Mouse (Mus musculus) CH12.LX (cell line): ENCODE results near the gene Prkcb. TPM values are rescaled to one million over a fixed set of nuclear protein-coding genes. Genes with fewer than 3 reads are reported as not detected.

Source experiments
- DNase-seq: peaks from one replicate; pipeline ENCODE4 v3.0.0-alpha.2; 2013; ENCODE audit errors: extremely low read depth
- H3K27ac ChIP-seq: 2 replicates; pipeline ENCODE4 v1.5.1; 2012; ENCODE audit warnings: low read depth, mild to moderate bottlenecking, control low read depth, moderate library complexity; ENCODE audit not compliant: insufficient read depth
- H3K27me3 ChIP-seq: replicated peaks from 2 replicates; pipeline ENCODE3; 2012; ENCODE audit warnings: inconsistent platforms
- H3K36me3 ChIP-seq, 2 experiments: replicated peaks in 1 of 2; 2 replicates each; pipeline versions ENCODE3 to v1.6.1; 2012; ENCODE audit warnings: inconsistent platforms in 1 of 2, low read length in 1 of 2, mild to moderate bottlenecking in 1 of 2, mixed read lengths in 1 of 2, moderate library complexity in 1 of 2; ENCODE audit not compliant: control insufficient read depth in 1 of 2, insufficient read depth in 1 of 2
- H3K4me1 ChIP-seq, 2 experiments: 2 replicates each; pipeline ENCODE4 v1.6.1; 2012; ENCODE audit warnings: inconsistent platforms in 1 of 2, moderate library complexity in 1 of 2; ENCODE audit not compliant: insufficient read depth in 2 of 2, control insufficient read depth in 1 of 2
- H3K4me2 ChIP-seq: 2 replicates; pipeline ENCODE4 v1.6.1; 2012; ENCODE audit warnings: low read depth, mild to moderate bottlenecking, control low read depth; ENCODE audit not compliant: poor library complexity, insufficient read depth, severe bottlenecking
- H3K4me3 ChIP-seq, 3 experiments: fragments of 150-350 bp in 1 of 3; sonication (generic) in 1 of 3; replicated peaks in 1 of 3; 2 replicates each; pipeline versions ENCODE3 to v1.5.1; 2011 to 2012; ENCODE audit warnings: low read depth in 2 of 3, low read length in 2 of 3, mild to moderate bottlenecking in 2 of 3, moderate library complexity in 2 of 3, control low read depth in 1 of 3, improper control_type of control experiment in 1 of 3, inconsistent platforms in 1 of 3, mixed read lengths in 1 of 3; ENCODE audit not compliant: poor library complexity in 1 of 3
- H3K79me2 ChIP-seq: replicated peaks from 2 replicates; pipeline ENCODE4 v1.6.1; 2012; ENCODE audit warnings: mild to moderate bottlenecking, moderate library complexity; ENCODE audit not compliant: control insufficient read depth, poor library complexity, insufficient read depth, severe bottlenecking; ENCODE audit errors: extremely low read depth
- H3K9ac ChIP-seq: 2 replicates; pipeline ENCODE4 v1.6.1; 2012; ENCODE audit warnings: low read depth, mild to moderate bottlenecking, control low read depth, moderate library complexity; ENCODE audit not compliant: insufficient read depth
- H3K9me3 ChIP-seq: replicated peaks from 2 replicates; pipeline ENCODE3; 2012; ENCODE audit warnings: low read length, inconsistent platforms, mixed read lengths
- BHLHE40 ChIP-seq: IDR thresholded peaks from 2 replicates; pipeline ENCODE4 v1.6.1; 2011; ENCODE audit warnings: mild to moderate bottlenecking, low read depth, low read length, improper control_type of control experiment
- CHD1 ChIP-seq: IDR thresholded peaks from 2 replicates; pipeline ENCODE4 v1.6.1; 2012; ENCODE audit warnings: low read depth, low read length, improper control_type of control experiment, inconsistent platforms
- CHD2 ChIP-seq: IDR thresholded peaks from 2 replicates; pipeline ENCODE4 v1.6.1; 2011; ENCODE audit warnings: low read length, improper control_type of control experiment
- CTCF ChIP-seq, 2 experiments: IDR thresholded peaks in 1 of 2; conservative IDR thresholded peaks in 1 of 2; 2 replicates each; pipeline ENCODE4 v1.5.1; 2011 to 2012; ENCODE audit warnings: low read depth in 2 of 2, low read length in 2 of 2, improper control_type of control experiment in 1 of 2, inconsistent platforms in 1 of 2, mild to moderate bottlenecking in 1 of 2, moderate library complexity in 1 of 2
- E2F4 ChIP-seq: IDR thresholded peaks from 2 replicates; pipeline ENCODE4 v1.6.1; 2011; ENCODE audit warnings: low read depth, low read length, improper control_type of control experiment; ENCODE audit not compliant: insufficient replicate concordance
- ELF1 ChIP-seq: IDR thresholded peaks from 2 replicates; pipeline ENCODE4 v1.6.1; 2014; ENCODE audit warnings: low read depth, mild to moderate bottlenecking, inconsistent platforms, low read length, improper control_type of control experiment
- EP300 ChIP-seq: IDR thresholded peaks from 2 replicates; pipeline ENCODE4 v1.6.1; 2011; ENCODE audit warnings: low read length, improper control_type of control experiment
- ETS1 ChIP-seq: conservative IDR thresholded peaks from 2 replicates; pipeline ENCODE4 v1.6.1; 2012; ENCODE audit warnings: low read depth, mild to moderate bottlenecking, inconsistent platforms, low read length, improper control_type of control experiment, moderate library complexity
- GABPA ChIP-seq: IDR thresholded peaks from 2 replicates; pipeline ENCODE4 v1.6.1; 2012; ENCODE audit warnings: low read depth, low read length, improper control_type of control experiment, inconsistent platforms; ENCODE audit not compliant: insufficient replicate concordance
- HCFC1 ChIP-seq: IDR thresholded peaks from 2 replicates; pipeline ENCODE4 v1.6.1; 2012; ENCODE audit warnings: low read depth, mild to moderate bottlenecking, inconsistent platforms, low read length, improper control_type of control experiment
- IRF4 ChIP-seq: IDR thresholded peaks from 2 replicates; pipeline ENCODE4 v1.6.1; 2014; ENCODE audit warnings: low read depth, mild to moderate bottlenecking, inconsistent platforms, low read length, improper control_type of control experiment
- JUN ChIP-seq: IDR thresholded peaks from 2 replicates; pipeline ENCODE4 v1.6.1; 2011; ENCODE audit warnings: low read depth, mild to moderate bottlenecking, low read length, improper control_type of control experiment, moderate library complexity; ENCODE audit not compliant: insufficient read depth
- JUND ChIP-seq: conservative IDR thresholded peaks from 2 replicates; pipeline ENCODE4 v1.6.1; 2011; ENCODE audit warnings: low read depth, low read length, improper control_type of control experiment
- KAT2A ChIP-seq: IDR thresholded peaks from 2 replicates; pipeline ENCODE4 v1.6.1; 2012; ENCODE audit warnings: low read length, improper control_type of control experiment, inconsistent platforms; ENCODE audit not compliant: insufficient replicate concordance
- MAFK ChIP-seq: IDR thresholded peaks from 2 replicates; pipeline ENCODE4 v1.6.1; 2011; ENCODE audit warnings: low read length, improper control_type of control experiment; ENCODE audit not compliant: insufficient replicate concordance
- MAX ChIP-seq: IDR thresholded peaks from 2 replicates; pipeline ENCODE4 v1.6.1; 2011; ENCODE audit warnings: low read length, improper control_type of control experiment
- MAZ ChIP-seq: IDR thresholded peaks from 2 replicates; pipeline ENCODE4 v1.6.1; 2012; ENCODE audit warnings: low read depth, mild to moderate bottlenecking, inconsistent platforms, low read length, improper control_type of control experiment, moderate library complexity
- MEF2A ChIP-seq: IDR thresholded peaks from 2 replicates; pipeline ENCODE4 v1.6.1; 2014; ENCODE audit warnings: low read depth, mild to moderate bottlenecking, inconsistent platforms, low read length, improper control_type of control experiment, borderline replicate concordance
- MXI1 ChIP-seq: IDR thresholded peaks from 2 replicates; pipeline ENCODE4 v1.6.1; 2011; ENCODE audit warnings: mild to moderate bottlenecking, low read depth, low read length, improper control_type of control experiment
- MYC ChIP-seq: IDR thresholded peaks from 2 replicates; pipeline ENCODE4 v1.6.1; 2011; ENCODE audit warnings: low read depth, mild to moderate bottlenecking, improper control_type of control experiment, low read length
- NELFE ChIP-seq: IDR thresholded peaks from 2 replicates; pipeline ENCODE4 v1.6.1; 2011; ENCODE audit warnings: low read depth, low read length, improper control_type of control experiment
- NRF1 ChIP-seq: IDR thresholded peaks from 2 replicates; pipeline ENCODE4 v1.6.1; 2014; ENCODE audit warnings: low read depth, mild to moderate bottlenecking, inconsistent platforms, low read length, improper control_type of control experiment, moderate library complexity
- PAX5 ChIP-seq: IDR thresholded peaks from 2 replicates; pipeline ENCODE4 v1.6.1; 2012; ENCODE audit warnings: low read length, inconsistent platforms, mixed read lengths
- POLR2A ChIP-seq: IDR thresholded peaks from 2 replicates; pipeline ENCODE4 v1.6.1; 2011; ENCODE audit warnings: low read depth, mild to moderate bottlenecking, improper control_type of control experiment, low read length
- POLR2AphosphoS2 ChIP-seq: IDR thresholded peaks from 2 replicates; pipeline ENCODE4 v1.6.1; 2011; ENCODE audit warnings: low read depth, low read length, improper control_type of control experiment
- RAD21 ChIP-seq: IDR thresholded peaks from 2 replicates; pipeline ENCODE4 v1.6.1; 2011; ENCODE audit warnings: low read depth, mild to moderate bottlenecking, low read length, improper control_type of control experiment, moderate library complexity
- RCOR1 ChIP-seq: conservative IDR thresholded peaks from 2 replicates; pipeline ENCODE4 v1.6.1; 2012; ENCODE audit warnings: low read depth, mild to moderate bottlenecking, inconsistent platforms, low read length, improper control_type of control experiment
- SIN3A ChIP-seq: IDR thresholded peaks from 2 replicates; pipeline ENCODE4 v1.6.1; 2012; ENCODE audit warnings: low read length, improper control_type of control experiment, inconsistent platforms
- SMC3 ChIP-seq: IDR thresholded peaks from 2 replicates; pipeline ENCODE4 v1.6.1; 2011; ENCODE audit warnings: low read depth, low read length, improper control_type of control experiment
- TBP ChIP-seq: conservative IDR thresholded peaks from 2 replicates; pipeline ENCODE4 v1.6.1; 2011; ENCODE audit warnings: low read depth, low read length, improper control_type of control experiment
- TCF12 ChIP-seq: IDR thresholded peaks from 2 replicates; pipeline ENCODE4 v1.6.1; 2014; ENCODE audit warnings: low read depth, mild to moderate bottlenecking, inconsistent platforms, low read length, improper control_type of control experiment
- UBTF ChIP-seq: IDR thresholded peaks from 2 replicates; pipeline ENCODE4 v1.6.1; 2012; ENCODE audit warnings: low read depth, mild to moderate bottlenecking, inconsistent platforms, low read length, improper control_type of control experiment, moderate library complexity
- USF1 ChIP-seq: IDR thresholded peaks from 2 replicates; pipeline ENCODE4 v1.6.1; 2014; ENCODE audit warnings: low read depth, mild to moderate bottlenecking, inconsistent platforms, low read length, improper control_type of control experiment
- USF2 ChIP-seq: conservative IDR thresholded peaks from 2 replicates; pipeline ENCODE4 v1.6.1; 2011; ENCODE audit warnings: low read depth, low read length, improper control_type of control experiment
- ZC3H11A ChIP-seq: IDR thresholded peaks from 2 replicates; pipeline ENCODE4 v1.6.1; 2012; ENCODE audit warnings: low read depth, mild to moderate bottlenecking, inconsistent platforms, low read length, improper control_type of control experiment
- ZKSCAN1 ChIP-seq: IDR thresholded peaks from 2 replicates; pipeline ENCODE4 v1.6.1; 2012; ENCODE audit warnings: low read depth, inconsistent platforms, low read length, improper control_type of control experiment, borderline replicate concordance
- ZMIZ1 ChIP-seq: IDR thresholded peaks from 2 replicates; pipeline ENCODE4 v1.6.1; 2012; ENCODE audit warnings: low read depth, mild to moderate bottlenecking, inconsistent platforms, low read length, improper control_type of control experiment
- ZNF384 ChIP-seq: IDR thresholded peaks from 2 replicates; pipeline ENCODE4 v1.6.1; 2012; ENCODE audit warnings: low read depth, low read length, improper control_type of control experiment, inconsistent platforms
- dilution Hi-C: fragments of 300-500 bp; cut with MboI; formaldehyde crosslinking; loops from 2 replicates; pipeline ENCODE4 v1.14.3; 2020; ENCODE audit warnings: low sequenced_read_pairs; ENCODE audit not compliant: extremely low pct_unique_long_range_greater_than_20kb, extremely low pct_ligation_motif_present
- in situ Hi-C: fragments of 300-500 bp; cut with MboI; formaldehyde crosslinking; loops from 3 replicates; pipeline ENCODE4 v1.14.3; 2019; ENCODE audit warnings: low sequenced_read_pairs, low pct_ligation_motif_present, low pct_unique_long_range_greater_than_20kb, mixed read lengths
- polyA plus RNA-seq: library from polyadenylated mRNA; unstranded; fragments of >175 nt; gene quantifications from 2 replicates; pipeline ENCODE4 v1.2.1, GENCODE M21; 2012; ENCODE audit warnings: low read depth; ENCODE audit not compliant: insufficient read length
- total RNA-seq, 2 experiments: library from RNA; depleted of rRNA; stranded (reverse); fragments of 300-350 nt in 1 of 2; fragments of >200 nt in 1 of 2; gene quantifications; 2 replicates each; pipeline ENCODE4 v1.2.3; 2012 to 2014

Gene Prkcb
- total and polyA plus RNA-seq, 3 experiments = 323 to 463 (median 337) TPM

DNA sequence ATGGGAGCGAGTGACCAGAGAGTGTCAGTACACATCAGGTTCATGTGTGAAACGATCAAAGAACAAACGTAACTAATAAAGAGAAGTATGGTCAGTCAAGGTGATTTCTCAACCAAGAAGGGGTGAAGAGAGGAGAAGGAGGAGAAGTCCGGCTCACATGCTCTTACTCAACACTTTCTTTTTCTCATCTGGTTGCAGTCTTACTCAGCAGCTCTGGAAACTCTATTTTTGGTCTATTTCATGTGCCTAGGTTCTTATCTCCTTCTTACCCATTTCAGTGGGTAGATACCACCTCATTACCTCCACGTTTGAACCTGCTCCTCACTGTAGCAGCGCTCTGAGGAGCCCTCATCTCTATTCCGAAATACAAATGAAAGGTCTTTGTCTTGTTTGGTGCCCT lies 31.8 kb upstream of the Prkcb start:
- H3K27me3 ChIP-seq = no peaks in the 10 kb centered on the region
- peaks cover 41 to 75% of the 10 kb centered on the region in 2 experiments for H3K4me1 ChIP-seq
- dilution Hi-C loops (no loop called here), in situ Hi-C loops (no loop called here)
- no peak overlapping the region for H3K4me3 ChIP-seq
- 0 out of 2 replicates have a peak overlapping the region, but pooled peaks have one; percentile 10 for H3K9ac ChIP-seq
- peak; percentile 69 for DNase-seq
- TF ChIP-seq USF2 = no peak
- TF ChIP-seq POLR2AphosphoS2 = no peak
- no peak for TF ChIP-seq GABPA
- no peak for TF ChIP-seq POLR2A
- peak; percentile 92 for TF ChIP-seq SIN3A
- peak; percentile 82 for TF ChIP-seq MAZ
- peak; percentile 99 for TF ChIP-seq ETS1
- peak; percentile 88 for TF ChIP-seq RCOR1
- TF ChIP-seq JUND = peak; percentile 97
- no peak for TF ChIP-seq PAX5
- TF ChIP-seq NRF1 = no peak
- peak; percentile 94 for TF ChIP-seq EP300
- no peak for TF ChIP-seq ZNF384
- 0 out of 2 replicates have a peak, but pooled peaks have one; percentile 60 for TF ChIP-seq E2F4
- TF ChIP-seq CTCF (conservative IDR thresholded peaks at IDR 0.05 in 1 of 2, IDR thresholded peaks at IDR 0.05 in 1 of 2; ENCODE audit: low read depth in 2 of 2, low read length in 2 of 2) = no peak
- no peak for TF ChIP-seq ZC3H11A
- TF ChIP-seq TBP = 0 out of 2 replicates have a peak, but pooled peaks have one; percentile 61
- no peak for TF ChIP-seq USF1
- TF ChIP-seq MYC = peak; percentile 95
- TF ChIP-seq HCFC1 = no peak
- TF ChIP-seq SMC3 = 0 out of 2 replicates have a peak, but pooled peaks have one; percentile 5
- peak; percentile 87 for TF ChIP-seq MAFK
- peak; percentile 83 for TF ChIP-seq MAX
- TF ChIP-seq ZKSCAN1 = no peak
- no peak for TF ChIP-seq ELF1
- TF ChIP-seq CHD1 = 0 out of 2 replicates have a peak, but pooled peaks have one; percentile 27
- no peak; the same call in none of the 2 replicates for TF ChIP-seq RAD21
- TF ChIP-seq NELFE = no peak
- peak; percentile 97 for TF ChIP-seq BHLHE40
- peak; percentile 97 for TF ChIP-seq IRF4
- peak; percentile 61 for TF ChIP-seq CHD2
- no peak for TF ChIP-seq KAT2A
- peak; percentile 99 for TF ChIP-seq MEF2A
- TF ChIP-seq JUN = peak; percentile 94
- TF ChIP-seq MXI1 = peak; percentile 77
- peak; percentile 76; the same call in 1 of the 2 replicates for TF ChIP-seq TCF12
- no peak for TF ChIP-seq ZMIZ1
- TF ChIP-seq UBTF = no peak
- H3K9me3 ChIP-seq = no peaks in the 10 kb centered on the region
- H3K36me3 ChIP-seq = no peaks in the 10 kb centered on the region
- no peaks in the 10 kb centered on the region for H3K79me2 ChIP-seq
- peak overlapping the region; percentile 74 for H3K27ac ChIP-seq
- H3K4me2 ChIP-seq = peak overlapping the region; percentile 80
